Mouse (Mus musculus) ovary, adult 18-20 months (tissue): Measurements from ENCODE around the gene Fscn1.

Source experiments
- DNase-seq: peaks from one replicate; pipeline ENCODE4 v3.0.0; 2022; ENCODE audit warnings: low spot score, mixed read lengths

The Fscn1 gene

GRCm38 (mm10) chr5:142959576-142960556 lies at the start of gene Fscn1:
Fscn1 (plus strand) TSS chr5:142960343.
- DNase-seq = peak; percentile 75

DNA sequence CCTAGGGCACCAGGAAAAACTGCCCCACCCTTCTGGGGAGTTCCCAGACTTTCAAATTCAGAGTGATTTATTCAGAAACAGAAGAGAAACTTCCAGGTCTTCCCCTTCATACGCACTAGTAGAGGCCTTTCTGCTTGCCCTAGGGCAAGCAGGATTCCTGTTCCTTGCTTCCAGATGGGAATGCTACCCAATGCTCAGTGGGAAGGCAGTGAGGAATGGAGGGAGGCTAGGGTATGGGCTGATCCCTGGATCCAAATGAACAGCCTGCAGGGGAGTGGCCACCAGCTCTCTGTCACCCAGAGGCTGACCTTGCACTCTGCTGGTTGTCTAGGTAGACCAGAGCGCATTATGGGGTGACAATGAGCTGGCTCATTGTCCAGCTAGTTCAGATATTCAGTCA lies 48.5 kb upstream of the Fscn1 start:
- DNase-seq = no peak

DNA sequence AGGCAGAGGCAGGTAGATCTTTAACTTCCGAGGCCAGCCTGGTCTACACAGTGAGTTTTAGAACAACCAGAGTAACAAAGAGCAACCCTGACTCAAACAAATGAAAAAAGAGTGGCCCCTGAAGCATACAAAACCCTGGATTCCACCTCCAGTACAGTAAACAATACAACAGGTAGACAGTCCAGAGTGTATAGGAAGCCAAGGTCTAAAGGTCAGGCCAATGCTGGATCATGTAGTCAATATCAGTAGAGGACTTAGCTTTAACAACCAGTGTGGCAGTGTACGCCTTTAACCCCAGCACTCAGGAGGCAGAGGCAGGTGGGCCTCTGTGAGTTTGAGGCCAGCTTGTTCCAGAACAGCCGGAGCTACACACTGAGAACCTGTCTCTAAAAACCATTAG lies 47.8 kb upstream of the Fscn1 start:
- no peak for DNase-seq

DNA sequence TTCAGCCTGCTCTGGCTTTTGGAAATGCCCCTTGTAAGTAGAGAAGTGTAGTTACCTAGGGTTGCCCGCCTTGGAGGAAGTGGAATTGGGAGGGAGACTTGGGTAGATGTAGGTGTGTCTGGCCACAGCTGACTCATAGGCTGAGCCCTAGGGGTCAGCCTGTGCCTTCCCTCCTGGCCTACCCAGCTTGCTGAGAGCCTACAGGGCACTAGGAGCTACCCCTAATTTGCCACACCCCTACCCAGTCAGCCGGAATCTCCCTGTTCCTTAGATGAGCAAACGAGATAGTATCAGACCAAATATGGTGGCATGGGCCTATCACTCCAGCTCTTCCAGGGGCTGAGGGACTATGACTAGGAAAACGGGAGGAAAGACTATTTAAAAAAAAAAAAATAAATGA lies 47.4 kb upstream of the Fscn1 start:
- DNase-seq = no peak

DNA sequence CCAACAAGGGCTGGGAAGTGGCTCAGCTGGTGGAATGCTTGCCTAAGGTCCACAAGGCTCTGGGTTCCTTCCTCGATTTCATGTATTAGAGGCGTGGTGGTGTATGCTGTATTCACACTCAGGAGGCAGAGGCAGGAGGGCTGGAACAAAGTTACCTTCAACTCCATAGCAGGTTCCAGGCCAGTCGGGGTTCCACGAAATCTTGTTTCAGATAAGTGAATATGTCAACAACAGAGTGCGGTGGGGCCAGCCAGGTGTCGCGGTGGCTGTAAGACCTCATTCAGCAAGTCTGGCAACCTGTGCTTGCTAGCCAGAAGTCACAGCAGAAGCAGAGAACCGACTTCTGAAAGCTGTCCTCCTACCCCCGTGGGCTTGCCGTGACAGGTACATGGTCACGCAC lies 44.9 kb upstream of the Fscn1 start:
- DNase-seq = no peak

GRCm38 (mm10) chr5:142916593-142916992 lies 43.5 kb upstream of the Fscn1 start:
- DNase-seq = no peak

GRCm38 (mm10) chr5:142917402-142917801 lies 42.7 kb upstream of the Fscn1 start:
- no peak for DNase-seq

- peak; percentile 62 for DNase-seq
Measured at GRCm38 (mm10) chr5:142920311-142921073, 39.7 kb upstream of the Fscn1 start.

GRCm38 (mm10) chr5:142921074-142921459 lies 39.1 kb upstream of the Fscn1 start:
- no peak for DNase-seq

DNA sequence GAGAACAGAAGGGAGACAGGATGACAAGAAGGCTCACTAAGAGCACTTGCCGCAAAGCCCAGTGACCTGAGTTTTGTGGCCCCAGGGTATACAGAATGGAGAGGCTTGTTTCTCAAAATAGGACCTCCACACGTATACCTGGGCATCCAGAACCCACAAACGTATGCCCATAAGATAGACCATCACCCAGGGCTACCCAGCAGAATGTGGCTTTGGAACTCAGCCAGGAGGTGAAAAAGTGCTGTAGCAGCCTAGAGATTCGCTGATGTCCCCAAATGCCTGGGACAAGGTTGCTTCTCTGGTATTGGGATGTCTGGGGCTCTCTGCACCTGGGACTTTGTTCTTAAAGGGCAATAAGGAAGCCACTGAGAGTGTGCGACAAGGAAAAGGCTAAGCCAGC lies 37.9 kb upstream of the Fscn1 start:
- DNase-seq = no peak

DNA sequence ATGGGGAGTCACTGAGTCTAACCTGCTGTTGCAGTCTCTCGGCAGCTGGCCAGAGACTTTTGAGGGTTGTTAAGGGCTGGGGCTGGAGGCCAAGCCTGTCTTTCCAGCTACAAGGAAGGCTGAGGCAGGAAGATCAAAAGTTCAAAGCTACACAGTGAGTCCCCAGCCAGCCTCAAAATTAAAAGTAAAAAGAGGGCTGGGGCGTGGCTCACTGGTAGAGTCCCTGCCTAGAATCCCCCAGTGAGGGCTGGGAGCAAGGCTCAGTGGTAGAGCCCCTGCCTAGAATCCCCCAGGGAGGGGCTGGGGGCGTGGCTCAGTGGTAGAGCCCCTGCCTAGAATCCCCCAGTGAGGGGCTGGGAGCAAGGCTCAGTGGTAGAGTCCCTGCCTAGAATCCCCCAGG lies 36.4 kb upstream of the Fscn1 start:
- no peak for DNase-seq

GRCm38 (mm10) chr5:142924336-142924959 lies 35.7 kb upstream of the Fscn1 start:
- no peak for DNase-seq

DNA sequence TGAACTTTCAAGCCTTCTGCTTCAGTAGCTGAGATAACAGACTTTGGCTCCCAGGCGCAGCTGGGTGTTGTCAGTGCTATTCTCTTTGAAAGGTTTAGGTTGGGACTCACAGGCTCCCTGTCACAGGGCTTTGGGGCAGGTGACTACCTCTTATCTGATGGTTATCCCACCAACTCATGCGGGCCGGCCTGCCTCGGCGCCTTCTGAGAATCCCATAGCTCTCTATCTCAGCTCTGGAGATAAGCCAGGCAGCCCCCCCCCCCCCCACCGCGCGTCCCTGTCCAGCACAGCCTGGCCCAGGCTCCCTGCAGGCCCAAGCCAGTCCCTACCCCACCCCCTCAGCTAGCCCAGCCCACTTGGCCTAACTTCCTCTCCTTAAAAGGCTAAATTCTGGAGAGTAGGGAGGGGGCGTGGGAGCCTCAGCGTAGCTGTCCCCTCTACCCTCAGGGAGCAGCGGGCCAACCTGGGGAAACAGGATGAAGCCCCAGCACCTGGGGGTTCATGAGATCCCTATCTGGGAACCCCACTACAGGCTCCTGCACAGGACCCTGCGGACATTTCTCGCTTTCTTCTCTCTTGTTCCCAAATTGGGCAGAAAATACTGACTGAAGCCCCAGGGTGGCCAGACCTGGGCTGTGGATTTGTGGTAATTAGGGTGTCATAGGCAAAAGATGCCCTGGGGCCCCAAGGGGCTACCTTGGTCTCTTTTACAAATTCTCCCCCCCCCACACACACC lies 33.8 kb upstream of the Fscn1 start:
- DNase-seq = peak; percentile 72

- no peak for DNase-seq
Measured at GRCm38 (mm10) chr5:142926940-142927228, 33.3 kb upstream of the Fscn1 start.

- DNase-seq = no peak
Measured at GRCm38 (mm10) chr5:142927341-142927930, 32.7 kb upstream of the Fscn1 start.

- peak; percentile 66 for DNase-seq
Measured at GRCm38 (mm10) chr5:142928749-142929399, 31.3 kb upstream of the Fscn1 start.

- no peak for DNase-seq
Measured at GRCm38 (mm10) chr5:142929400-142929752, 30.8 kb upstream of the Fscn1 start.

GRCm38 (mm10) chr5:142931241-142931745 lies 28.9 kb upstream of the Fscn1 start:
- DNase-seq = no peak

DNA sequence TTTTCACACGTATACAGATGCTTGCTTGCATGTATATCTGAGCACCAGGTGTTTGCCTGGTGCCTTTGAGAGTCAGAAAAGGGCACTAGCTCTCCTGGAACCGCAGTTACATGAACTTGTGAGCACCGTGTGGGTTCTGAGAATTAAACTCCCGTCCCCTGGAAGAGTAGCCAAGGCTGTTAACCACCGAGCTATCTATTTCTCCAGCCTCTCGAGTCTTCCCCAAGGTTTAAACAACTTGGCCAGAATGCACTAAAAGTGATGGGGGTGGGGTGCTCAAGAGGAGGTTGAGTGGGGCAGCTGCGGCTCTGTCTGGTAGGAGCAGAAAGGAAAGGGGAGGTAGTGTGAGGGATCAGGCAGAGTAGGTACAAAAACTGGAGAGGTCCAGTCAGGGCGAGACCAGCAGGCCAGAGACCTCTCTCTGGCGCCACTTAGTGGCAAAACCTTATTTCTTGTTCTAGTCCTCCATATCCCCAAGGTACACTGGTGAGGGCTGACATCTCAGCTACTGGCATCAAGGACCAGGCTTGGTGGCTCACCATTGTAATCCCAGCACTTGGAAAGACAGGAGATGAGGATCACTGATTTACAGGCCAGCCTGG lies 28.0 kb upstream of the Fscn1 start:
- peak; percentile 59 for DNase-seq

DNA sequence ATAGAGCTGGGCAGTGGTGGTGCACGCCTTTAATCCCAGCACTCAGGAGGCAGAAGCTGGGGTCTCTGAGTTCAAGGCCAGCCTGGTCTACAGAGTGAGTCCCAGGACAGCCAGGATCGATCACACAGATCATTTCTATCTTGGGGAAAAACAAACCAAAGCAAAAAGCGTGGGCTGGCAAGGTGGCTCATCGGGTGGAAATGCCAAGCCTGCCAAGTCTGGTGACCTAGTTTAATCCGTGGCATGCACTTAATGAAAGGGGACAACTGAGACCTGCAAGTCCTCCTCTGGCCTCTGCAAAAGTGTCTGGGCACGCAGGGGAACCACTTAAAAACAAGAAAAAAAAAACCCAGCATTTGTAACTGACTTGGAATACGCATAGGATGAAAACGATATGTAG lies 27.4 kb upstream of the Fscn1 start:
- no peak for DNase-seq
